Mouse (Mus musculus) stomach, postnatal 0 days (tissue): ENCODE measurements around the gene Nhsl2. TPM values are rescaled to one million over a fixed set of nuclear protein-coding genes. Genes with fewer than 3 reads are reported as not detected.

Experiments used
- ATAC-seq: fragments of 200-750 bp; cut with Nextera tagmentation; 2 replicates; pipeline ENCODE4 v1.8.0; 2017; ENCODE audit not compliant: low FRiP score, low TSS enrichment
- DNase-seq: peaks from one replicate; pipeline ENCODE4 v3.0.0-alpha.2; 2016; ENCODE audit warnings: low spot score
- H3K27ac ChIP-seq: fragments of 300-500 bp; sonication (generic); replicated peaks from 2 replicates; pipeline ENCODE4 v1.5.1; 2014; ENCODE audit warnings: mild to moderate bottlenecking, control low read depth
- H3K27me3 ChIP-seq: fragments of 300-500 bp; sonication (generic); 2 replicates; pipeline ENCODE4 v1.6.1; 2014; ENCODE audit warnings: low read length; ENCODE audit not compliant: control insufficient read depth, insufficient read depth
- H3K36me3 ChIP-seq: fragments of 300-500 bp; sonication (generic); 2 replicates; pipeline ENCODE4 v1.6.1; 2014; ENCODE audit warnings: low read length, mixed read lengths; ENCODE audit not compliant: control insufficient read depth, insufficient read depth
- H3K4me1 ChIP-seq: fragments of 300-500 bp; sonication (generic); replicated peaks from 2 replicates; pipeline ENCODE4 v1.6.1; 2014; ENCODE audit warnings: antibody characterized with exemption; ENCODE audit not compliant: control insufficient read depth, insufficient read depth
- H3K4me2 ChIP-seq: fragments of 300-500 bp; sonication (generic); replicated peaks from 2 replicates; pipeline ENCODE4 v1.6.1; 2014; ENCODE audit warnings: low read depth, mild to moderate bottlenecking, control low read depth, moderate library complexity
- H3K4me3 ChIP-seq: fragments of 300-500 bp; sonication (generic); 2 replicates; pipeline ENCODE4 v1.5.1; 2014; ENCODE audit warnings: low read depth, low read length, control low read depth
- H3K9ac ChIP-seq: fragments of 300-500 bp; sonication (generic); 2 replicates; pipeline ENCODE4 v1.6.1; 2014; ENCODE audit warnings: mild to moderate bottlenecking, low read length, control low read depth, mixed read lengths
- H3K9me3 ChIP-seq: fragments of 300-500 bp; sonication (generic); 2 replicates; pipeline ENCODE4 v1.6.1; 2016; ENCODE audit warnings: low read length; ENCODE audit not compliant: control insufficient read depth
- CTCF ChIP-seq: IDR thresholded peaks from 2 replicates; pipeline ENCODE4 v1.5.1; 2016; ENCODE audit warnings: antibody characterized with exemption, low read depth, mild to moderate bottlenecking, moderate library complexity
- EP300 ChIP-seq: optimal IDR thresholded peaks from 2 replicates; pipeline ENCODE3; 2016; ENCODE audit warnings: antibody characterized with exemption
- WGBS: fragments of 180-500 bp; shearing (Covaris S2); extraction: QIAGEN DNeasy Blood & Tissue Kit; methylation state at CpG from one replicate; pipeline ENCODE4 v1.1.7; 2014; 5-methylcytosine and 5-hydroxymethylcytosine counted together
- polyA plus RNA-seq: library from polyadenylated mRNA; unstranded; fragments of >200 nt; fragmentation: Nextera tagmentation; extraction: Ambion mirVana; gene quantifications from 2 replicates; pipeline ENCODE4 v1.2.1, GENCODE M21; 2015

Gene Nhsl2
- polyA plus RNA-seq, 1 experiment from 2014 or later = 2.2 TPM

GRCm38 (mm10) chrX:101996726-101997125 is 147.5 kb downstream of the Nhsl2 start:
- Histone ChIP-seq H3K4me1 (no peaks in the 10 kb centered on the region), H3K9me3 (no peaks in the 10 kb centered on the region), H3K27ac (no peak overlapping the region), H3K27me3 (no peaks in the 10 kb centered on the region), H3K36me3 (no peaks in the 10 kb centered on the region), H3K4me3 (no peak overlapping the region), H3K4me2 (no peak overlapping the region), H3K9ac (no peak overlapping the region)
- TF ChIP-seq CTCF (no peak), EP300 (no peak)
- ATAC-seq = no peak
- no peak for DNase-seq
- WGBS = 77% methylated on average over 2 of the region's 2 CpGs

GRCm38 (mm10) chrX:102003632-102004315 is 154.6 kb downstream of the Nhsl2 start:
- H3K27me3 ChIP-seq = no peaks in the 10 kb centered on the region
- ATAC-seq (peak; percentile 27; the same call in 1 of the 2 replicates), DNase-seq (peak; percentile 30)
- no peaks in the 10 kb centered on the region for H3K36me3 ChIP-seq
- no peak overlapping the region for H3K27ac ChIP-seq
- H3K4me2 ChIP-seq = peak overlapping the region; percentile 42
- no peaks in the 10 kb centered on the region for H3K4me1 ChIP-seq
- no peaks in the 10 kb centered on the region for H3K9me3 ChIP-seq
- peak overlapping the region; percentile 19; the same call in 1 of the 2 replicates for H3K4me3 ChIP-seq
- WGBS = 27% methylated on average over 20 of the region's 20 CpGs
- H3K9ac ChIP-seq = no peak overlapping the region
- TF ChIP-seq EP300 (no peak), CTCF (peak; percentile 43)

GRCm38 (mm10) chrX:102004370-102004769 is 155.2 kb downstream of the Nhsl2 start:
- DNase-seq (no peak), ATAC-seq (no peak)
- Histone ChIP-seq H3K36me3 (no peaks in the 10 kb centered on the region), H3K4me3 (no peak overlapping the region), H3K4me2 (peak overlapping the region; percentile 42), H3K27ac (no peak overlapping the region), H3K9ac (no peak overlapping the region; the same call in 1 of the 2 replicates), H3K4me1 (no peaks in the 10 kb centered on the region), H3K9me3 (no peaks in the 10 kb centered on the region), H3K27me3 (no peaks in the 10 kb centered on the region)
- WGBS = 16% methylated on average over 7 of the region's 7 CpGs
- TF ChIP-seq EP300 (no peak), CTCF (no peak)

- no peaks in the 10 kb centered on the region for H3K4me1 ChIP-seq
- 18% methylated on average over 6 of the region's 10 CpGs for WGBS
- TF ChIP-seq CTCF (no peak), EP300 (no peak)
- ATAC-seq (peak; percentile 88), DNase-seq (peak; percentile 81)
- H3K9ac ChIP-seq = no peak overlapping the region
- H3K9me3 ChIP-seq = no peaks in the 10 kb centered on the region
- H3K27me3 ChIP-seq = no peaks in the 10 kb centered on the region
- no peak overlapping the region for H3K4me3 ChIP-seq
- H3K4me2 ChIP-seq = peak overlapping the region; percentile 38
- H3K27ac ChIP-seq = 0 out of 2 replicates have a peak overlapping the region, but pooled peaks have one; percentile 18
- H3K36me3 ChIP-seq = no peaks in the 10 kb centered on the region
Observed at GRCm38 (mm10) chrX:102005141-102005641, 156.0 kb downstream of the Nhsl2 start.

- H3K9ac ChIP-seq = no peak overlapping the region
Observed at GRCm38 (mm10) chrX:102007935-102008334, 158.8 kb downstream of the Nhsl2 start.

GRCm38 (mm10) chrX:102017213-102017923 is 168.2 kb downstream of the Nhsl2 start:
- WGBS = 50% methylated on average over 9 of the region's 9 CpGs
- Histone ChIP-seq H3K27me3 (no peaks in the 10 kb centered on the region), H3K36me3 (no peaks in the 10 kb centered on the region), H3K9me3 (no peaks in the 10 kb centered on the region), H3K4me2 (no peak overlapping the region), H3K4me3 (no peak overlapping the region), H3K9ac (no peak overlapping the region), H3K27ac (0 out of 2 replicates have a peak overlapping the region, but pooled peaks have one; percentile 13), H3K4me1 (no peaks in the 10 kb centered on the region)
- ATAC-seq (no peak), DNase-seq (no peak)
- TF ChIP-seq CTCF (no peak), EP300 (no peak)

More at GRCm38 (mm10) chrX:102007935-102008334, 158.8 kb downstream of the Nhsl2 start:
- Histone ChIP-seq H3K36me3 (no peaks in the 10 kb centered on the region), H3K4me1 (no peaks in the 10 kb centered on the region), H3K4me2 (no peak overlapping the region), H3K4me3 (no peak overlapping the region), H3K27ac (no peak overlapping the region), H3K27me3 (no peaks in the 10 kb centered on the region), H3K9me3 (no peaks in the 10 kb centered on the region)
- TF ChIP-seq CTCF (no peak), EP300 (no peak)
- ATAC-seq = no peak
- DNase-seq = no peak
- 67% methylated on average over 2 of the region's 2 CpGs for whole genome bisulfite sequencing
